Mouse (Mus musculus) testis, adult 2 months (tissue): ENCODE data around the gene Stat1. TPM values are rescaled to one million over a fixed set of nuclear protein-coding genes. Genes with fewer than 3 reads are reported as not detected.

ENCODE experiments used
- H3K27ac ChIP-seq: fragments of 200-500 bp; 2 replicates; pipeline ENCODE4 v1.5.1; 2012; ENCODE audit warnings: low read depth, low read length; ENCODE audit not compliant: control insufficient read depth, insufficient read depth
- H3K27me3 ChIP-seq: fragments of 200-500 bp; 2 replicates; pipeline ENCODE4 v1.6.1; 2012; ENCODE audit warnings: mild to moderate bottlenecking, low read length, moderate library complexity; ENCODE audit not compliant: control insufficient read depth, insufficient read depth
- H3K36me3 ChIP-seq: fragments of 200-500 bp; 2 replicates; pipeline ENCODE4 v1.6.1; 2012; ENCODE audit warnings: mild to moderate bottlenecking, low read length; ENCODE audit not compliant: control insufficient read depth, insufficient read depth
- H3K4me1 ChIP-seq: fragments of 200-500 bp; 2 replicates; pipeline ENCODE4 v1.6.1; 2012; ENCODE audit warnings: low read length; ENCODE audit not compliant: control insufficient read depth, insufficient read depth
- H3K4me3 ChIP-seq: fragments of 200-500 bp; 2 replicates; pipeline ENCODE4 v1.5.1; 2012; ENCODE audit warnings: low read depth, mild to moderate bottlenecking, low read length, moderate library complexity, mixed read lengths; ENCODE audit not compliant: control insufficient read depth
- CTCF ChIP-seq: fragments of 200-500 bp; IDR thresholded peaks from 2 replicates; pipeline ENCODE4 v1.5.1; 2012; ENCODE audit warnings: low read depth, mild to moderate bottlenecking, inconsistent platforms, low read length, moderate library complexity; ENCODE audit not compliant: control insufficient read depth, insufficient read depth, insufficient replicate concordance
- POLR2A ChIP-seq: fragments of 200-500 bp; IDR thresholded peaks from 2 replicates; pipeline ENCODE4 v1.6.1; 2012; ENCODE audit warnings: low read depth, mild to moderate bottlenecking, inconsistent platforms, low read length, moderate library complexity; ENCODE audit not compliant: control insufficient read depth
- polyA plus RNA-seq: library from polyadenylated mRNA; depleted of rRNA; stranded (reverse); fragments of >200 nt; gene quantifications from 2 replicates; pipeline ENCODE4 v1.2.3, GENCODE M21; 2012

Gene Stat1
- polyA plus RNA-seq, 1 experiment: 8.3 TPM

DNA sequence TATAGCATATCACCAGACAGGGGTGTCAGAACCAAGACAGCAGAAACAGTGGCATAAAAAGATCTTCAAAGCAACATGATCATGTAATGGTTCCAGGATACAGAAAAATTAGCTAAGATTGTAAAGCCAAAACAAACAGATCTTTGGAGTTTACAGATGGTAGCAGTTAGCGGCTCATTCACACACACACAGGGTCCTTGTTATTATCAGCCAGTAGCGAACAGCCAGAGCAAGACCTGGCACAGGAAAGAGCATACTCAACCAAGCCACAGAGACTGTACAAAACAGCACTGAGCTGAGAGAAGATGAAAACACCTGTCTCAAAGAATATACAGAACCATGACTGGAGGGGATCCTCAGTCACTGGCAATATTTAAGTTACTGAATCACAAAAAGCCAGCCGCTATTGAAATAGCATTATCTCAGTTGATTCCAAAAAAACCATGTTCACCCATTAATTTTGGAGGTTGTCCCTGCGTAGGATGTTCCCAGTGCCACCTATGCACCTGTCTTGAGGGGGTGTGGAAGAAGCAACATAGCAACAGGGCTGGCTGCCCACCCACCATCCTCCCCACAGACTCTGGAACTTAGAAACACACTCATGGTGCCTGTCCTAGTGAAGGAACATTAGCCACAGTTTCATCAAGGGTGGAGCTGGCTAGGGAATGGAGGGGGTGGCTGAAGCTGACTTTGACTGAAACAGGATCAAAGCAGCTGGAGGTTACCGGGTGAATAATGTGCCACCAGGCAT lies 44.6 kb downstream of the Stat1 start:
- TF ChIP-seq POLR2A (no peak), CTCF (no peak)
- Histone ChIP-seq H3K27me3 (no peaks in the 10 kb centered on the region), H3K27ac (no peak overlapping the region), H3K4me3 (no peak overlapping the region), H3K36me3 (no peaks in the 10 kb centered on the region; the same call in 1 of the 2 replicates), H3K4me1 (no peaks in the 10 kb centered on the region)

DNA sequence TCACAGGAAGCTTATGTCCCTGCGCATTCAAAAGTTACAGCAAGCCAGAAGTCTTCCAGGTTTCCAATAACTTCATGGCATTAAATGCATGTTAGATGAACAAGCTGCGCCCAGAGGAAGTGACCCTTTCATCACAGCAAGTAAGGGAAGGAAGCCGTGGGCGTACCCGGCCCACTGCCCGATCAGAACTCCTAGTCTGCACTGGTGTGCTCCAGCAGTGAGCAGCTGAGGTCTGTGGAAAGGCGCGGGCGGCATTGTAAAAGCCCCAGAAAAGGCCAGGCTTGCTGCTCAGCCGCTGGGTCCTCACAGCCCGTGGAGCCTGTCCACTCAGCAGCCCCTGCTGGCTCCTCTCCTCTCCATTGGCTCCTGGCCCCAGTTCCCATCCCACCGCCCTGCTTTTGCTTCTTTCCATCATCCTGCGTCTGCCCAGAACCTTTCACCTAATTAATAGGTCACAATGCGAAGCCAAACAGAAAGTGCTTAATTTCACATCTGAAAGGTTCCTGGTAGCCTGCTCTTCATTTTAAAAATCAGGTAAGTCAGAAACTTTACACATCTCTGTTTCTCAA lies 47.5 kb downstream of the Stat1 start:
- Histone ChIP-seq H3K4me1 (peaks cover 4% of the 10 kb centered on the region), H3K27ac (no peak overlapping the region), H3K27me3 (no peaks in the 10 kb centered on the region), H3K4me3 (no peak overlapping the region), H3K36me3 (no peaks in the 10 kb centered on the region)
- TF ChIP-seq POLR2A (no peak), CTCF (no peak)

DNA sequence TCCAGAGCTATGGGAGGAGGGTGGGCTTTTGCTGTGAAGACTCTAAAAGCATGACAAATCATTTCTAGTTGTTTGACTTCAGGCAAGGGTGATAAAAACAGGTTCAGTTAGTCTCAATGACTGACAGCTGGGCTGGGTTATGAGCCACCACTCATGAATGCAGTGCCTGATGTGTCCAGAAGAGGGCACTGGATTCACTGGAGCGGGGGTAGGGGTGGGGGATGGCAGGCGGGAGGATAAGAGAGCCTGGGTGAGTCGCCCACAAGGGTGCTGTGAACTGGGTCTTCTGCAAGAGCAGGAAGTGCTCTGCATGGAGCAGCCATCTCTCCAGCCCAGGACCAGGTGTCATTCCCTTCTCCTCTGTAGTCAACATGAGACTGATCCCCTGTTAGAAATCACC lies 50.8 kb downstream of the Stat1 start:
- peaks cover 4% of the 10 kb centered on the region for H3K4me1 ChIP-seq
- H3K4me3 ChIP-seq: no peak overlapping the region
- no peaks in the 10 kb centered on the region for H3K27me3 ChIP-seq
- TF ChIP-seq POLR2A: no peak
- TF ChIP-seq CTCF: peak; percentile 57; the same call in 1 of the 2 replicates
- no peak overlapping the region for H3K27ac ChIP-seq
- H3K36me3 ChIP-seq: no peaks in the 10 kb centered on the region

DNA sequence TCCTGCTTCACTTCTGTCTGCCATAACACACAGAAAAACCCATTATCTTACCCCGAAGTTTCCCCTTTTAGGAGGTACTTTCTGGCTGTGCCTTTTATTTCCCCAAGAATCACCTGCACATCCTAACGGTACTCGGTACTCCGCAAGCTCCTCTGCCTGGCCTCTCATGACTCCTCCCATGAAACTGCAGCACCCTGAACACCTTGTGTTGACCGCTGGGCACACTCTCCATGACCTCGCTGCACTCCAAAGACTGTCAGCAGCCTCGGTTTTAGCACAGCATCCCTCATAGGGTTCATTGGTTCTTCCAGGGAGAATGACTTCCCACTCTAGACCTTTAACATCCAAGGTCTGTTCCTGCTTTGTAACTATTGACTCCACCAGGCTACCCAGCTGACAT lies 51.5 kb downstream of the Stat1 start:
- Histone ChIP-seq H3K27ac (no peak overlapping the region), H3K36me3 (no peaks in the 10 kb centered on the region), H3K4me1 (peaks cover 4% of the 10 kb centered on the region), H3K27me3 (no peaks in the 10 kb centered on the region), H3K4me3 (no peak overlapping the region)
- no peak for TF ChIP-seq CTCF
- TF ChIP-seq POLR2A: no peak

DNA sequence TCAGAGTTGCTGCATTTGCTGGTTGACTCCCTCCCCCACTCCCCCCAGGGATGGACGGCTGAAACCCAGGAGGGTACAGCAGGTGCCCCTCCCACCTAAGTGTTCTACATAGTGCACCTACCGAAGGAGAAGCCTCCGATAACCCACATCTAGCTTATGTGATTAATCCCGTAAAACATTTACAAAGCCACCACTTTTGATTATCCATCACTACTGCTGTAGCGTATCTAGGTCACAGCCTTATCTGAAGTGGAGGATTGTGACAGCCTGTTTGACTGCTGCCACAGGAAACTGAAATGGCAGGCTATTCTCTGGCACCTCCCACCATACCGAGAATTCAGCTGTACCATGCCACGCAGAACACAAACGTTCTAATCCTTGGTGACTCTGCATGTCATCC lies 52.0 kb downstream of the Stat1 start:
- no peak overlapping the region for H3K27ac ChIP-seq
- no peaks in the 10 kb centered on the region for H3K27me3 ChIP-seq
- H3K4me1 ChIP-seq: peaks cover 4% of the 10 kb centered on the region
- no peak for TF ChIP-seq CTCF
- no peak for TF ChIP-seq POLR2A
- H3K4me3 ChIP-seq: no peak overlapping the region
- no peaks in the 10 kb centered on the region for H3K36me3 ChIP-seq

DNA sequence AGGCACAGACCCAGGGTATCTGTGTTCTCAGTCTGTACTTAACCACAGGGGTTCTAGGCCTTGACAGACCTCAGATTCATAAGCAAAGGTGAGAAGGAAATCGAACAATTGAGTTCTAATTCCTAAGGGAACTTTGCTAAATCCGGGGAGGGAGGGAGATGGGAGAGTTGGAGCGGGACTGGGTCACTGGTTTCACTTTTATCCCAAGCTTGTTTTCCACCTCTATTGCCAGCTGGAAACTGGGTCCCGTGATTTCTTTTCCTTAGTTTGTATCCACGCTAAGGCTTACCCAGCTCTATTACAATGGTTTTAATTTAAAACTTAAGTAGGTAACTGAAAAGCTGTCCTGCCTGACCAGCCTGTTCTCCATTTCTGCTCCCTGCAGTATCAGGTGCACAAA lies 56.1 kb downstream of the Stat1 start:
- Histone ChIP-seq H3K27ac (no peak overlapping the region), H3K4me3 (no peak overlapping the region), H3K4me1 (peaks cover 4% of the 10 kb centered on the region), H3K36me3 (no peaks in the 10 kb centered on the region), H3K27me3 (no peaks in the 10 kb centered on the region)
- TF ChIP-seq CTCF (no peak), POLR2A (no peak)

DNA sequence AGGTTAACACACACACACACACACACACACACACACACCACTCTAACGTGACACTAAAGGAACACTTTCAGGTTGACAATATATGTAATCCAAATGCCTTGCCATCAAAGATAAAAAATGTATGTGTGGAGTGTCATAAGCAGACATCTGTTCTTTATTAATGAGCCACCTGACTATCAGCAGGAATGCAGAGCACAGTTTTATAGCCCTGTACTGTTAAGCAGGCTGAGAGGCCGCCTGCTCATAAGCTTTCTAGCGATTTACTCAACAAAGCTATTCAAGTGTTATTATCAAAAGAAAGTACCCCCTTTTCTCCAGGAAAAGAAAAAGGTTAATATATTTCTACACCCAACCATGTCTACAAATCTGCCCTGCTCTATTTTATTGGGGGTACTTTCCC lies 56.7 kb downstream of the Stat1 start:
- Histone ChIP-seq H3K36me3 (no peaks in the 10 kb centered on the region), H3K27me3 (no peaks in the 10 kb centered on the region), H3K27ac (no peak overlapping the region), H3K4me1 (peaks cover 2% of the 10 kb centered on the region; the same call in 1 of the 2 replicates), H3K4me3 (no peak overlapping the region)
- TF ChIP-seq POLR2A (no peak), CTCF (no peak)
